Comparison of ENCODE assay signal across 9 mouse cellular contexts in the genomic region with DNA sequence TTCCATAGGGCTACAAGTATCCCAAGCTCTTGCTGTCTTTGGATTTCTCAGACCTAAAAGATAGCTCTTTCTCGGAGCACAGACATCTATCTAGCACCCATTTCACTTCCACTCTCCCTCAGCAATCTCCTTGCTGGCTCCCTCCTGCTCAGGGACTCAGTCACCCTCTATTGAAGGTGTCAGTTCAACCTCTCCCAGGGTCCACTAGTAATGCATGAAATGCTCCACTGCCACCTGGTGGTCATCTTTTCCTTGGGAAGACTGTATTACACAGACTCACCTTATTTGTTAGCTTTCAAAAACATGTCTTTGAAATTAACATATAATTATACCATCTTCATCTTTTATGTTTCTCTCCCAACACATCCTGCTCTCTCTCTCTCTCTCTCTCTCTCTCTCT.
DNase-seq lines count a peak whose midpoint lies in the region; ATAC-seq and TF ChIP-seq lines count a peak whose summit lies in the region.
"Had no signal": no experiment of that assay in that cellular context is flagged by ENCODE, and none has a peak within 500 bp of the region (broad histone marks: within the 10 kb centered on the region; RNA-seq: fewer than 3 reads in every experiment).

No protein-coding gene starts in this region.

- H3K4me1 ChIP-seq in embryonic facial prominence, embryonic 11.5 days (ENCODE audit: control insufficient read depth, insufficient read depth, low read length): no peaks in the 10 kb centered on the region
- H3K4me1 ChIP-seq in hindbrain, embryonic 16.5 days (ENCODE audit: control insufficient read depth, insufficient read depth, low read depth, low read length): no peaks in the 10 kb centered on the region
- H3K4me1 ChIP-seq in midbrain, embryonic 11.5 days (ENCODE audit: control insufficient read depth, insufficient read depth, low read length): no peaks in the 10 kb centered on the region
- no peaks in the 10 kb centered on the region for H3K4me1 ChIP-seq in testis, adult 2 months (ENCODE audit: control insufficient read depth, insufficient read depth, low read length)

- H3K27ac ChIP-seq in embryonic facial prominence, embryonic 11.5 days (replicated peaks; ENCODE audit: low read depth, low read length): no peak overlapping the region
- H3K27ac ChIP-seq in hindbrain, embryonic 16.5 days (ENCODE audit: low read depth, low read length): no peak overlapping the region
- no peak overlapping the region for H3K27ac ChIP-seq in midbrain, embryonic 11.5 days (ENCODE audit: low read depth, low read length)
- no peak overlapping the region for H3K27ac ChIP-seq in testis, adult 2 months (ENCODE audit: control insufficient read depth, insufficient read depth, low read depth, low read length)

- H3K27me3 ChIP-seq in embryonic facial prominence, embryonic 11.5 days (ENCODE audit: control insufficient read depth, insufficient read depth, low read length): no peaks in the 10 kb centered on the region
- no peaks in the 10 kb centered on the region for H3K27me3 ChIP-seq in hindbrain, embryonic 16.5 days (replicated peaks; ENCODE audit: control insufficient read depth, insufficient read depth, low read length)
- no peaks in the 10 kb centered on the region for H3K27me3 ChIP-seq in midbrain, embryonic 11.5 days (ENCODE audit: control insufficient read depth, insufficient read depth, low read length)
- no peaks in the 10 kb centered on the region for H3K27me3 ChIP-seq in testis, adult 2 months (ENCODE audit: control insufficient read depth, insufficient read depth, low read length)

- no peak for TF ChIP-seq POLR2A in testis, adult 2 months (IDR thresholded peaks at IDR 0.05; ENCODE audit: control insufficient read depth, low read depth, low read length)

- H3K4me3 ChIP-seq in embryonic facial prominence, embryonic 11.5 days (ENCODE audit: low read depth, low read length): no peak overlapping the region
- no peak overlapping the region for H3K4me3 ChIP-seq in hindbrain, embryonic 16.5 days (ENCODE audit: low read length)
- no peak overlapping the region for H3K4me3 ChIP-seq in midbrain, embryonic 11.5 days (ENCODE audit: low read depth, low read length)
- no peak overlapping the region for H3K4me3 ChIP-seq in testis, adult 2 months (ENCODE audit: control insufficient read depth, low read depth, low read length)
- H3K4me3 ChIP-seq: erythroblast, embryonic 14.5 days had no signal

- no peak for ATAC-seq in embryonic facial prominence, embryonic 11.5 days (replicated peaks; ENCODE audit: insufficient number of reproducible peaks, low FRiP score, low TSS enrichment, low read depth)
- ATAC-seq in hindbrain, embryonic 16.5 days: peak; percentile 76; the same call in 1 of the 2 replicates
- peak; percentile 71; the same call in 1 of the 2 replicates for ATAC-seq in midbrain, embryonic 11.5 days (ENCODE audit: low FRiP score)

- peak; percentile 5 for DNase-seq in cerebellum, adult 11 months
- DNase-seq in cerebellum, adult 9-11 months: no peak
- DNase-seq in ZHBTc4 (ENCODE audit: low read depth, low spot score): peak; percentile 66
- DNase-seq in embryonic facial prominence, embryonic 11.5 days (ENCODE audit: low spot score): peak; percentile 64
- peak; percentile 31 to 50 for DNase-seq in layer of hippocampus, postnatal 36 days
- peak; percentile 85 for DNase-seq in midbrain, embryonic 11.5 days (ENCODE audit: low spot score, missing footprints)

- no peaks in the 10 kb centered on the region for H3K36me3 ChIP-seq in embryonic facial prominence, embryonic 11.5 days (replicated peaks; ENCODE audit: control insufficient read depth, insufficient read depth, low read depth, low read length)
- no peaks in the 10 kb centered on the region for H3K36me3 ChIP-seq in hindbrain, embryonic 16.5 days (ENCODE audit: control insufficient read depth, insufficient read depth, low read length)
- H3K36me3 ChIP-seq in midbrain, embryonic 11.5 days (ENCODE audit: control insufficient read depth, insufficient read depth, low read length): no peaks in the 10 kb centered on the region
- no peaks in the 10 kb centered on the region for H3K36me3 ChIP-seq in testis, adult 2 months (ENCODE audit: control insufficient read depth, insufficient read depth, low read length)

- H3K9ac ChIP-seq in embryonic facial prominence, embryonic 11.5 days (replicated peaks; ENCODE audit: low read length): no peak overlapping the region
- H3K9ac ChIP-seq in hindbrain, embryonic 16.5 days (ENCODE audit: low read depth, low read length): no peak overlapping the region
- no peak overlapping the region for H3K9ac ChIP-seq in midbrain, embryonic 11.5 days (ENCODE audit: low read length)

- 33% methylated on average over 1 of the region's 1 CpGs for WGBS in embryonic facial prominence, embryonic 11.5 days
- WGBS in hindbrain, embryonic 16.5 days: 60% methylated on average over 1 of the region's 1 CpGs
- WGBS in midbrain, embryonic 11.5 days: 36% methylated on average over 1 of the region's 1 CpGs

- TF ChIP-seq CTCF in testis, adult 2 months (IDR thresholded peaks at IDR 0.05; ENCODE audit: control insufficient read depth, insufficient read depth, insufficient replicate concordance, low read depth, low read length): peak; percentile 17; the same call in 1 of the 2 replicates

- H3K9me3 ChIP-seq in embryonic facial prominence, embryonic 11.5 days (replicated peaks; ENCODE audit: control insufficient read depth, low read length): no peaks in the 10 kb centered on the region
- no peaks in the 10 kb centered on the region for H3K9me3 ChIP-seq in hindbrain, embryonic 16.5 days (ENCODE audit: control insufficient read depth, low read length)
- H3K9me3 ChIP-seq in midbrain, embryonic 11.5 days (ENCODE audit: control insufficient read depth, low read length): no peaks in the 10 kb centered on the region

- no peak overlapping the region for H3K4me2 ChIP-seq in embryonic facial prominence, embryonic 11.5 days (ENCODE audit: low read depth, low read length)
- no peak overlapping the region for H3K4me2 ChIP-seq in hindbrain, embryonic 16.5 days (ENCODE audit: low read length)
- no peak overlapping the region for H3K4me2 ChIP-seq in midbrain, embryonic 11.5 days
